In the genomic region with DNA sequence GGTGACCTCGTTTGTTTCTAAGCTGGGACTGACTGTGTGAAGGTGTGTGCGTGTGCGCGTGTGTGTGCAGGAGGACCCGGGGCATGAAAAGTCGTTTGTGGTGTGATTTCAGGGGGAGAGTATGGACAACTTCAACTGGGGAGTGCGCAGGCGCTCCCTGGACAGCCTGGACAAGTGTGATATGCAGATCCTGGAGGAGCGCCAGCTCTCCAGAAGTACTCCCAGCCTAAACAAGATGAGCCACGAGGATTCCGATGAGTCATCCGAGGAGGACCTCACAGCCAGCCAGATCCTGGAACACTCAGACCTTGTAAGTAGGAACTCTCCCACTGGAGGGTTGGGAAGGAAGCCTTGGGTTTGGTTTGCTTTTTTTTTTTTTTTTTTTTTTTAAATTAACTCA, we compare ENCODE assay signal across 8 mouse cellular contexts. TPM values are rescaled to one million over a fixed set of nuclear protein-coding genes. Genes with fewer than 3 reads are reported as not detected.
A peak's percentile ranks its signal among the peaks of the same experiment; 100 is the strongest.
DNase-seq lines count a peak whose midpoint lies in the region; ATAC-seq and TF ChIP-seq lines count a peak whose summit lies in the region.

No protein-coding gene starts in this region.

- peak; percentile 99 for DNase-seq in 3T3-L1 (ENCODE audit: low read depth, low spot score)
- peak; percentile 93 for DNase-seq in adrenal gland, adult 8-10 months
- DNase-seq in fat pad, adult 2 months (ENCODE audit: extremely low read depth, low read depth, low spot score), result peak; percentile 55
- peak; percentile 28 to 40 for DNase-seq in layer of hippocampus, postnatal 10 days (ENCODE audit: low spot score in 2 of 2)
- DNase-seq in stomach, postnatal 0 days (ENCODE audit: low spot score), result peak; percentile 72
- DNase-seq in forebrain, embryonic 11.5 days (ENCODE audit: low spot score), result no peak

- no peak for TF ChIP-seq EP300 in stomach, postnatal 0 days (optimal IDR thresholded peaks at IDR 0.05)

- H3K4me2 ChIP-seq in heart, embryonic 16.5 days (ENCODE audit: low read depth, low read length), result peak overlapping the region; percentile 52
- peak overlapping the region; percentile 33; the same call in 1 of the 2 replicates for H3K4me2 ChIP-seq in lung, embryonic 16.5 days (ENCODE audit: low read depth, low read length)
- H3K4me2 ChIP-seq in stomach, postnatal 0 days (replicated peaks; ENCODE audit: low read depth), result no peak overlapping the region
- no peak overlapping the region for H3K4me2 ChIP-seq in forebrain, embryonic 11.5 days (ENCODE audit: low read depth, low read length, severe bottlenecking)

- no peaks in the 10 kb centered on the region for H3K9me3 ChIP-seq in heart, embryonic 16.5 days (replicated peaks; ENCODE audit: control insufficient read depth, low read length)
- H3K9me3 ChIP-seq in lung, embryonic 16.5 days (ENCODE audit: control insufficient read depth, low read length), result no peaks in the 10 kb centered on the region
- no peaks in the 10 kb centered on the region for H3K9me3 ChIP-seq in stomach, postnatal 0 days (ENCODE audit: control insufficient read depth, low read length)
- no peaks in the 10 kb centered on the region for H3K9me3 ChIP-seq in forebrain, embryonic 11.5 days (ENCODE audit: control insufficient read depth, low read length)

- H3K4me3 ChIP-seq in heart, embryonic 16.5 days (ENCODE audit: low read length), result no peak overlapping the region
- no peak overlapping the region for H3K4me3 ChIP-seq in lung, embryonic 16.5 days (ENCODE audit: low read length)
- H3K4me3 ChIP-seq in stomach, postnatal 0 days (ENCODE audit: low read depth, low read length), result no peak overlapping the region
- H3K4me3 ChIP-seq in forebrain, embryonic 11.5 days (ENCODE audit: low read depth, low read length), result no peak overlapping the region

- H3K9ac ChIP-seq in heart, embryonic 16.5 days (ENCODE audit: low read length), result no peak overlapping the region
- H3K9ac ChIP-seq in lung, embryonic 16.5 days (ENCODE audit: low read length), result no peak overlapping the region
- H3K9ac ChIP-seq in stomach, postnatal 0 days (ENCODE audit: low read length), result no peak overlapping the region
- no peak overlapping the region for H3K9ac ChIP-seq in forebrain, embryonic 11.5 days (ENCODE audit: low read length)

- peaks cover 24% of the 10 kb centered on the region for H3K36me3 ChIP-seq in heart, embryonic 16.5 days (ENCODE audit: control insufficient read depth, insufficient read depth)
- H3K36me3 ChIP-seq in lung, embryonic 16.5 days (ENCODE audit: control insufficient read depth, insufficient read depth, low read length), result no peaks in the 10 kb centered on the region
- no peaks in the 10 kb centered on the region for H3K36me3 ChIP-seq in stomach, postnatal 0 days (ENCODE audit: control insufficient read depth, insufficient read depth, low read length)
- no peaks in the 10 kb centered on the region for H3K36me3 ChIP-seq in forebrain, embryonic 11.5 days (ENCODE audit: control insufficient read depth, insufficient read depth, low read length)

- peak; percentile 95 for ATAC-seq in heart, embryonic 16.5 days (replicated peaks; ENCODE audit: extremely low read depth, insufficient read depth, low FRiP score)
- peak; percentile 97 for ATAC-seq in lung, embryonic 16.5 days (ENCODE audit: low read depth)
- ATAC-seq in stomach, postnatal 0 days (ENCODE audit: low FRiP score, low TSS enrichment), result peak; percentile 94
- ATAC-seq in forebrain, embryonic 11.5 days (replicated peaks; ENCODE audit: low FRiP score), result no peak

- H3K4me1 ChIP-seq in heart, embryonic 16.5 days (ENCODE audit: control insufficient read depth, insufficient read depth, low read length), result peaks cover 10% of the 10 kb centered on the region
- H3K4me1 ChIP-seq in lung, embryonic 16.5 days (replicated peaks; ENCODE audit: control insufficient read depth, insufficient read depth, low read length), result peaks cover 14% of the 10 kb centered on the region
- H3K4me1 ChIP-seq in stomach, postnatal 0 days (replicated peaks; ENCODE audit: control insufficient read depth, insufficient read depth), result no peaks in the 10 kb centered on the region; the same call in 1 of the 2 replicates
- no peaks in the 10 kb centered on the region for H3K4me1 ChIP-seq in forebrain, embryonic 11.5 days (replicated peaks; ENCODE audit: control insufficient read depth, insufficient read depth, low read length)

- WGBS in heart, embryonic 16.5 days, result 20% methylated on average over 12 of the region's 12 CpGs
- 32% methylated on average over 12 of the region's 12 CpGs for WGBS in lung, embryonic 16.5 days
- 37% methylated on average over 12 of the region's 12 CpGs for WGBS in stomach, postnatal 0 days
- WGBS in forebrain, embryonic 11.5 days, result 85% methylated on average over 12 of the region's 12 CpGs

- no peak for TF ChIP-seq CTCF in stomach, postnatal 0 days (IDR thresholded peaks at IDR 0.05; ENCODE audit: low read depth)

- peak overlapping the region; percentile 81 for H3K27ac ChIP-seq in heart, embryonic 16.5 days (ENCODE audit: low read length)
- peak overlapping the region; percentile 83 for H3K27ac ChIP-seq in lung, embryonic 16.5 days (ENCODE audit: low read length)
- H3K27ac ChIP-seq in stomach, postnatal 0 days (replicated peaks), result no peak overlapping the region
- H3K27ac ChIP-seq in forebrain, embryonic 11.5 days (ENCODE audit: low read depth, low read length), result no peak overlapping the region

- no peaks in the 10 kb centered on the region for H3K27me3 ChIP-seq in heart, embryonic 16.5 days (ENCODE audit: control insufficient read depth, insufficient read depth, low read length)
- H3K27me3 ChIP-seq in lung, embryonic 16.5 days (ENCODE audit: control insufficient read depth, insufficient read depth, low read depth, low read length), result no peaks in the 10 kb centered on the region
- no peaks in the 10 kb centered on the region for H3K27me3 ChIP-seq in stomach, postnatal 0 days (ENCODE audit: control insufficient read depth, insufficient read depth, low read length)
- no peaks in the 10 kb centered on the region for H3K27me3 ChIP-seq in forebrain, embryonic 11.5 days (ENCODE audit: control insufficient read depth, insufficient read depth, low read length)

RNA-seq across cellular contexts. Expression of gene Zar1l, which starts 51.8 kb away (rescaled TPM):
- total RNA-seq in adrenal gland, adult 8-10 months (2022), result not detected
- polyA plus RNA-seq in heart, embryonic 16.5 days (2015; fragmentation: Nextera tagmentation; extraction: Ambion mirVana), result not detected in 2 replicates
- total RNA-seq in layer of hippocampus, postnatal 10 days (2021), result not detected
- not detected in 2 replicates for polyA plus RNA-seq in lung, embryonic 16.5 days (2015; fragmentation: Nextera tagmentation; extraction: Ambion mirVana)
- polyA plus RNA-seq in stomach, postnatal 0 days (2015; fragmentation: Nextera tagmentation; extraction: Ambion mirVana), result not detected in 2 replicates
- not detected in 2 replicates for polyA plus RNA-seq in forebrain, embryonic 11.5 days (2014; fragmentation: Nextera tagmentation; extraction: Ambion mirVana)

RNA-seq across cellular contexts. Expression of gene Brca2, which starts 56.3 kb away (rescaled TPM):
- 10 to 100 TPM in 1 of 4 experiments, 1 to 10 TPM in 3; 3.7 to 10.3 (median 8.1) TPM for total RNA-seq in adrenal gland, adult 8-10 months (2022)
- polyA plus RNA-seq in heart, embryonic 16.5 days (2015; fragmentation: Nextera tagmentation; extraction: Ambion mirVana), result 13.8 and 15.1 TPM in 2 replicates
- total RNA-seq in layer of hippocampus, postnatal 10 days (2021), result 10 to 100 TPM; 10.8 to 11.0 TPM
- polyA plus RNA-seq in lung, embryonic 16.5 days (2015; fragmentation: Nextera tagmentation; extraction: Ambion mirVana), result 23.4 and 27.4 TPM in 2 replicates
- polyA plus RNA-seq in stomach, postnatal 0 days (2015; fragmentation: Nextera tagmentation; extraction: Ambion mirVana), result 6.1 and 6.6 TPM in 2 replicates
- polyA plus RNA-seq in forebrain, embryonic 11.5 days (2014; fragmentation: Nextera tagmentation; extraction: Ambion mirVana), result 34.8 and 35.0 TPM in 2 replicates

Comparison
In these comparisons a context has a peak if more than half of its experiments do, and no peak if none do; other contexts are left out.
1. H3K27ac ChIP-seq: peak in heart, embryonic 16.5 days (single experiment) and lung, embryonic 16.5 days (single experiment); none in stomach, postnatal 0 days (single experiment) and forebrain, embryonic 11.5 days (single experiment).
2. H3K4me2 ChIP-seq: peak in heart, embryonic 16.5 days (single experiment) and lung, embryonic 16.5 days (single experiment); none in stomach, postnatal 0 days (single experiment) and forebrain, embryonic 11.5 days (single experiment).